Mouse (Mus musculus) thymus, adult 18-20 months (tissue): ENCODE measurements around the gene Slc40a1.

Experiments used
- DNase-seq, 2 experiments: peaks; one replicate each; pipeline ENCODE4 v3.0.0; 2022; ENCODE audit warnings: mixed read lengths in 2 of 2

Gene Slc40a1

GRCm38 (mm10) chr1:45926393-45926763 lies at the start of gene Slc40a1:
Gene Slc40a1 (minus strand): TSS chr1:45926523.
- DNase-seq, result no peak

DNA sequence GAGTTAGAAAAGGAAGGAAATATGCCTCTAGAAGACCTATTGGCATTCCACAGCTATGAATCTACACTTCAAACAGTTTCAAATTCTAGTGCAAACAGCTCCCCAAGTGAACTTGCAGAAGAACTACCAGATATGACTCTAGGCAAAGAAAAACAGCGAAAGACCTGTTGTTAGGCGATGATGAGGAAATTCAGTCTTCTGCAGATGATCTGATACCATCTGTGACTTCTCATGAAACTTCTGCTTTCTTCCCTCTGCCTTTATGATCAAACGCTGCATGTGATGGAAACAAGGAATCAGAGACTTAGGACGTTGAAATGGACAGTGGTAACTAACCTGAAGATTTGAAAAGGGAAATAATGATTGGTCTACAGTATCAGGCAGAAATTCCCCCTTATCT lies 45.0 kb upstream of the Slc40a1 start:
- DNase-seq, result no peak

- DNase-seq, result no peak
These were observed 22.7 kb upstream of the Slc40a1 start for GRCm38 (mm10) chr1:45948988-45949387.

DNA sequence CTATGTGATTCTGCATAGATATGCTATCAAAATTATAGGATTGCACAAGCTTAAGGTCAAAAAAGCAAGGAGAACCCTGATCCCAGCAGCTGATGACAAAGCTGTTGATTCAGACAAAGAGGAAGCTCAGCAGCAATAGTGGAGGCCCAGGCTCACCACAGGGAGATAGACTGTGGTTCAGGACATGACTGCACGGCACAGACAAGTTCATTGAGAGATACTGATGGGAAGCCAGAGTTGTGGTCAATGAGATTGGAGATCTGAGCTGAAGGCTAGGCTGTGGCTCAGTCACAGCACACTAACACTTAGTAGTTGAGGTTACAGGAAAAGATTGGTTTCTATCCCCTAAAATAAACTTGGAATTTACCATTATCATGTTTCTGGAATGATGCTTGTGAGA lies 21.5 kb upstream of the Slc40a1 start:
- no peak for DNase-seq

- no peak for DNase-seq
These were observed 4.8 kb upstream of the Slc40a1 start for GRCm38 (mm10) chr1:45931127-45931526.

DNA sequence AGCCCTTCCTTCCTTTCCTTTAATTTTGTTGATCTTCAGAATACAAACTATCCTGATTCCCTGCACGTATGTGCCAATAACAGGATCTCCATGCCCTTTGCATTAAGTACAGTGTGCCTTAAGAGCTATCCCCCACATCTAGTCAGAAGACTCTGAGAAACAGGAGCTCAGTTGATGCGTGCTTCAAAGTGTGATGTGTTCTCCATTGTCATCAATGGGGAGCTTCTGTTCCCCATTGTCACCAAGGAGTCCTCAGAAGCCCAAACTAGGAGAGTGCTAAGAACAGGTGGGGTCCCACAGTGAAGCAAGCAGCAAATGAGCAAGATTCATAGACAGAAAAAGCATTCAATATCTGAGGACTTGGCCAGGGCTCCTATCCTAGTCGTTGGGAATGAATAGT lies 588 bp upstream of the Slc40a1 start:
- DNase-seq, result no peak

DNA sequence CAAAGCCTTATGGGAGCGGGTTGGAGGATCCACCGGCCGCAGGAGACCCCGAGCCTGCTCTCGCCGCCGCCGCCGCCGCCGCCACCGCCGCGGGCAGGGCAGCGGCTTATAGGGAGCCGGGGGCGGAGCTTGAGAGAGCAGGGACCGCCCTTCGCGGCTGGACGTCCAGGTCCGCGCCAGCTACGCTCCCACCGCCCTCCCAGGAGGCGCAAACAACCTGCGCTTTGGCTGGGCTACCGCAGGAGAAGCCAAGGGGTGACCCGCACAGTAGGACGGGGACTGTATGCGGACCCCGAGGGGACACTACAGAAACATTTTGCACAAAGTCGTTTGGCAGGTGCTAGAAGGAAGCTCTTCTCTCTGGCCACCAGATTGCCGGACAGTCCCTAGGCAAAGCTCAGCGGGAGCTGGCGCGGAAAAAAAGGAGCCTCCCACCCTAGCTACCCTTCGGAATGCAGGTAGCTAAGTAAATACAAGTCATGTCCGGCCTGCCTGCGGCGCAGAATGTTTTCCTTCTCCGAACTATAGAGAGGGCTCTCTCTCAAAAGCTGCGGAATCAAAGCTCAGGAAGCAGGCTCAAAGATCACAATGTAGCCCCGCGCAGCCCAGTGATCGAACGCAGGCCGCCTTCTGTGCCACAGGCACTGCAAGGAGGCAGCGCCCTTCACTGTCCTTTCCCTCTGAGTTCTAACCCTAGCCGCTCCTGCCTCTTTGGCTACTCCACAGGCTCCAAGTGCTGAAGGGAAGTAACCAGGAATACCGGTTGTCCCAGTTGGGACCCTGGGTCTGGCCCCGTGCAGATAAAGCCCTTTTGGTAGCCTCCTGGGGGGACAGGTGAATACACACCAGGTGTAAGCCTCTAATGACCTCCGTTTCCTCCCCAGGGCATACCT lies 577 bp downstream of the Slc40a1 start:
- DNase-seq, result no peak

- DNase-seq, result no peak
These were observed 1.2 kb downstream of the Slc40a1 start for GRCm38 (mm10) chr1:45925131-45925499.

GRCm38 (mm10) chr1:45924516-45924915 lies 1.8 kb downstream of the Slc40a1 start:
- DNase-seq, result no peak

DNA sequence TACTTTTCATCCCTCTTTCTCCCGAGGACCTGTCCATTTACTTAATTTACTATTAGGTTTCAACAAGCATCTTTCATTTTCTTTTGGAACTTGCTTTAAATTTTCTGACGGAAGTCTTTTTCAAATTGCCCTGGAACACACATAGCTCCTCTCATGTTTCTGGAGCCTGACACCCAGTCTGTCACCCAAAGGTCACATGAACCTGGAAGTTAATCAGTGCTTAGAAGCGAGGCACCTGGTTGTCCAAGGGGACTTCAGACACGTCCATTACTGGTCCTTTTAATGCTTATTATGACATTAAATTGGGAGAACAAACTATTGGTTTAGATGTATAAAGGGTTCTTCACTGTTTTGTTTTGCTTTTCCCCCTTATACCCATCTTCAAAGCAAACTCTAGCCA lies 3.0 kb downstream of the Slc40a1 start:
- no peak for DNase-seq

GRCm38 (mm10) chr1:45920703-45921102 lies 5.6 kb downstream of the Slc40a1 start:
- DNase-seq, result no peak

DNA sequence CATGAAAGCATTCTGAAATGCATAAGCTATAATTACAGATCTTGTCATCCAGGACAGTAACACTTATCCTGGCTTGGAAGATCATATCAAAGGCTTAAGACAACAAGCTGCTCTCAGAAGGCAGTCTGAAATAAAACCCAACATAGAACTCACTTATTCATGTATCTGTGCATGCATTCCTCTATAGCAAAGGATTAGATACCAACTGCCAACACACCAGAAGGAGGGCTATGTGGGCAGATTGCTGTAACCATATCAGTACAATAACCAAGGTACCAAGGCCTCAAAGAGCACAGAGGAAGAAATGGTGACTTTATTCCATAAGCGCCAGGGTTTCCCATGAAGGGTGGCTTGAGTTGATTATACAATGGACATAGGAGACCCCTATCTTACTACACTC lies 6.6 kb downstream of the Slc40a1 start:
- no peak for DNase-seq

DNA sequence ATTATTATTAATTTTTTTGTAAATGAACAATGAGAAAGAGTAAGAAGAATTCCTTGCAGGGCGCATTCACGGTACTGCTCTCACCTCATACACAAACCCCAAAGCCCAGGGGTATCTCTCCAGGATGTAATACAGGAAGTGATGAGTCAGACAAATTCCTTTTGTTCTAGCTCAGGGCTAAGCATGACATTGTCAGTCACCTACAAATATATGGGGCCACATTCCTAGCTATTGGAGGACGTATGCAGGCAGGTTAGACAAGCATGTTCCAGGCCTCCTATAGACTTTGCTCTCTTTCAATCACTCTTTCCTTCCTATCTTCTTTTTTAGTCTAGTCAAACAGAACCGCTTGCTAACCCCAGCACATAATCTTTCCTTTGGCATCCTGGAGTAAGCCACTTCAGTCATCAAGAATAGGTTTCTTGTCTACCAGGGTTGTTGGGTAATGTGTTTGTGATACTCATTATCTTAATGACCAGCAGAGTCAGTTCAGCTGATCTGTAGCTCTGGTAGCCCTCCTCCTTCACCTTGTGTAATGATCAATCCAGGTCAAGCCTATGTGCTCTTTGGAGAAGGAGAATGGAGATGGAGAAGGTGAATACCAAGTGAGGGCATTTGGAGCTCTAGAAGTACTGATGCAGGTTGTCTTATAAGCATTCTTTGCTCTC lies 9.1 kb downstream of the Slc40a1 start:
- no peak for DNase-seq

GRCm38 (mm10) chr1:45916174-45916573 lies 10.1 kb downstream of the Slc40a1 start:
- no peak for DNase-seq

GRCm38 (mm10) chr1:45914236-45914635 lies 12.1 kb downstream of the Slc40a1 start:
- no peak for DNase-seq

DNA sequence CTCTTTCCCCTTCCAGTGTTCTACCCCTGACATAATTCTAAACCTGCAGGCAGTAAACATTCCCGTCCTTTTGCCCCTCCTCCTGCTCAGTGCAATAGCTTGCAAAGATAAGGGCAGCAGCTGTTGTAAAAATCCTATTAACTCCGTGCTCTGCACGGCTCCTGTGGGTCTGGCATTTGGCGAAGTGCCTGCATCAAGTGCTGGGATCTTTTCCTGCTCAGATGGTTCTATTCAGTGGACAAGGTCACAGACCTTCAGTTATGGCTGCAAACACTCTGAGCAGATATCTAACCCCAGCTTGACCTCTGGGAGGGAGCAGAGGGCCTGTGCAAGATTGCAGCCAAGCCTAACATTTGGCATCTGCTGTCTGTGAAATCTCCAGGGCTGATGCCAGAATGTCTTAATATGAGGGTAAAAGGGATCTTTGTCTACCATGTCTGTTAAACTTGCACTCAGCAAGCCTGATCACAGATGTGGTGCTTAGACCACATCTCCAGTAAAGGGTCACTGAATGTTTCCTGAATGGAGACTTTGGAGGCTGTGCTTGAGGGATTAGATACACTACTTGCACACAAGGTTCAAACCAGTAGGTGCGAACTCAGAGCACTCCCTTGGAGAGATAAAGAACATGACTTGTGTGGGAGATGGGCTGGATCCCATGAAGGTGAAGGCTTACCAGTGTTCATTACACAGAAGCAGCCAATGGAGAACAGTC lies 21.1 kb downstream of the Slc40a1 start:
- no peak for DNase-seq

DNA sequence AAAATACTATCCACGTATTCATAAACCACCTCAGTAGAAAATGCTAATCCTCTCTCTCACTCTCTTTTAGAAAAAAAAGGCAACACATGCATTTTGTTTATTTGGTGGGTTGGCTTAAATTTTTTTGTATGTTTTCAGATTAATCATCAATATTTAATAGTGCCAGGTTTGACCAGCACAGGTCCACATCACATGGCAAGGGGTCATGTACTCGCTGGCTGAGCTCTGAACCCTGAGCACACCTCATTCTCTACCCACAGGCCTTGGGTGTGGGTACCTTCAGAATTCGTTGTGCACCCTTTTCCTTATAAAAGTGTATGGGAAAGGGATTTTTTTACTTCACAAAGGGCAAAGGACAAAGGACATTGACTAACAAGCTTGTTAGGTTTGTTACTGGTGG lies 22.2 kb downstream of the Slc40a1 start:
- DNase-seq, result no peak

GRCm38 (mm10) chr1:45898044-45898443 lies 28.3 kb downstream of the Slc40a1 start:
- DNase-seq, result no peak

GRCm38 (mm10) chr1:45894168-45894912 lies 32.0 kb downstream of the Slc40a1 start:
- no peak for DNase-seq

- DNase-seq, result no peak
These were observed 34.3 kb downstream of the Slc40a1 start for GRCm38 (mm10) chr1:45891986-45892385.

- no peak for DNase-seq
These were observed 36.1 kb downstream of the Slc40a1 start, which contains the start of gene Gm5269 for GRCm38 (mm10) chr1:45890173-45890572. Gene Gm5269 (minus strand): TSS chr1:45890273.

- DNase-seq, result no peak
These were observed 39.5 kb downstream of the Slc40a1 start for GRCm38 (mm10) chr1:45886800-45887199.

DNA sequence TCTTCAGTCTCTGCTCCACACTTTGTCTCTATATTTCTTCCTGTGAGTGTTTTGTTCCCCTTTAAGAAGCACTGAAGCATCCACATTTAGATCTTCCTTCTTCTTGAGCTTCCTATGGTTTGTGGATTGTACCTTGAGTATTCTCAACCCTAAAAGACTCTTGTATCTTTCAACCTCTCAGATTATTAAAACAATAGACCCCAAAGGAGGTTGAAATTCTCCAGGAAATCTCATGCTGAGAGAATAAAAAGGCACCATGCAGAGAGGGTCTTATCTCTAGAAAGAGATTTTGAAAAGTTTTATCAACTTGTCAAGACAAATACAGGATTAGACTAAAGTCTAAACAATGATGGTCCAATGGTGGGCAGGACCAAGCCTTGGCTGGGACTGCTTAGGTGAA lies 42.9 kb downstream of the Slc40a1 start:
- DNase-seq, result no peak
